Mouse (Mus musculus) thymus, adult 2 months (tissue): ENCODE measurements around the gene Lamc2.

Experiments
- CTCF ChIP-seq: fragments of 200-500 bp; IDR thresholded peaks from 2 replicates; pipeline ENCODE4 v1.5.1; 2012; ENCODE audit warnings: mild to moderate bottlenecking, control low read depth, low read length, moderate library complexity, borderline replicate concordance; ENCODE audit not compliant: control insufficient read depth, poor library complexity, insufficient read depth; ENCODE audit errors: extremely low read depth
- POLR2A ChIP-seq: fragments of 200-500 bp; IDR thresholded peaks from 2 replicates; pipeline ENCODE4 v1.6.1; 2012; ENCODE audit warnings: mild to moderate bottlenecking, low read length, control low read depth, moderate library complexity; ENCODE audit not compliant: control insufficient read depth, poor library complexity, insufficient read depth; ENCODE audit errors: extremely low read depth

- no peak for TF ChIP-seq CTCF
- no peak for TF ChIP-seq POLR2A
Measured at GRCm38 (mm10) chr1:153090807-153091206, 95.4 kb downstream of the Lamc2 start.
